Mouse (Mus musculus) embryo, embryonic 10 days (tissue): ENCODE results near the gene Immp2l.
A peak's percentile ranks its signal among the peaks of the same experiment; 100 is the strongest.

Experiments
- DNase-seq: peaks from one replicate; pipeline ENCODE4 v3.0.0-alpha.2; 2015; ENCODE audit warnings: low spot score

The Immp2l gene

GRCm38 (mm10) chr12:41539989-41540388, 516.1 kb downstream of the Immp2l start:
- DNase-seq: no peak

DNA sequence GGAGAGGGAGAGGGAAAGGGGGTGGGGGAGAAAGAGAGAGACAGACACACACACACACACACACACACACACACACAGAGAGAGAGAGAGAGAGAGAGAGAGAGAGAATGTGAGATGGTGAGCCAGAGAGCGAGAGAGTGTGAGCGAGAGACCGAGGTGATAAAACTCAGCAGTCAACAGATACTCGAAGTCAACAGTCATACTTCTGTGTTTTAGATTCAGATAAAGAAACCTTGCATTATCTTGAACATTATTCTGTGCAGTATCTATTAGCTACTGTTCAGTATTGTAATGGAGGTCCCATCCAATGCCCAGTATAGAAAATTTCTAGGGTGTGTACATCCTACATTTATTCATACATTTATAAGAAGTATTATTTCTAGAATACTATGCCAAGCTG, 527.7 kb downstream of the Immp2l start:
- DNase-seq: no peak

DNA sequence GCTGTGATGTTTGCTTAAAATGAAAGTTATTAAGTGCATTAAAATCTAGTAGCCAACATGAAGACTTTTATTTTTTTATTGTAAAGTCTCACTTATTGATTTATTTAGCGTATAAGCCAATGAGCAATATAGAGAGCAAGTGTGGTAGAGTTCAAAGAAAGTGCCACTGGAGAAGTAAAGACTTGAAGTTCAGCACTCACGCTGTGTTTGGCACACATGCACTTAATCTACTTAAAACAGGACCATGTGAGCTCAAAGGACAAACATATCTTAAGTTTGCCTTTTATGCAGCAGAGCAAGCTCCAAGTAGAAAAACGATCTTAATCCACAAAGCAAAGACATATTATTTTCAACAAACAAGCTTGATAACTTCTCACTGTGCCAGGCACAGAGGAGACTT, 533.9 kb downstream of the Immp2l start:
- no peak for DNase-seq

DNA sequence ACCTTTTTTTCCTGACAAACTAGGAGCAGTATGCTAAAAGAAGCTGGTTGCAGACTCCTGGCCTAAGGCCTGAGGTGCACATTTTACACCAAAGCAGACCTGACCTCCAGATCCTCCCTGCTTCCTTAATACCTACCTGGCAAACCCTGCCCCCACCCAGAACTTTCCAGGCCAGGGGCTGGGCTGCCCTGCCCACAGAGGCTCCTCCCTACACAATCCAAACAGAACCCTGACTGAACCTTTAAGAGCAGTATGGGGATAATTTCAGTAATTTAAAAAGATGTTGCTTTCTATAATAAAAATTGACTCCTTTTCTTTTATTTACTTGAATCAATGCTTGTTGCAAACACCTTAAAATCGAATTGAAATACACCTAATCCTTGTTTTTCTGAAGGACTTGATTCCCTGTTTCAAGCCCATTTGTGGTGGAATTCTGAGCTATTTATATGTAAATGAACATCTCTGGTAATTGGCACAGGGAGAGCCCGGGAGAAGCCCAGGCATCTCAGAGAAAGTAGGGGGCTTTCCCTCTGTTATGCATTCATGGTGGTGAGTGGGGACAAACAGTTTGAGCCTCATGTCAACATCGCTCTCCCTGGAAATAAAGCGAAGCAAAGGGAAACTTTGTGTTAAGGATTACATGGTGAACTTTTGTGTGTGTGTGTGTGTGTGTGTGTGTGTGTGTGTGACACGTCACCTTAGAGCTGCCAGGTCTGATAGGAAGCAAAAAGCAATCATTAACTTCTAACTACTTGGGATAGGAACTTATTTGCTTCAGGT, 535.3 kb downstream of the Immp2l start:
- DNase-seq: no peak

- peak; percentile 57 for DNase-seq
These were observed 541.9 kb downstream of the Immp2l start for GRCm38 (mm10) chr12:41565540-41566432.

DNA sequence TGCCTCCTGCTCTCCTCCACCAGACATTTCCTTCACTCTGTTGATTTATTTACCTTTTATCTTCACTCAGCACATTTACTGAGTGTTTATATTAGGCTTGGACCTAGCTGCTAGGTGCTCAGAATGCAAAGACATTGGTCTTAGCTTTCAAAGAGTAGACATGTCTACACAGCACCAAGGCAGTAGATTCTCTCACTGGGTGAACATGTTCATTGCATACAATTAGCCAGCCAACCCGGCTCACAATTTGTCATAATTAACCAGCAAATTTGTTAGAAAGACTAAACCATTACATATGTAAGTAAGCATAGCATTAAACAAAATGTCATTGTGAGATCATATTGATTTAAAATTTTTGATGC, 542.5 kb downstream of the Immp2l start:
- DNase-seq: no peak

GRCm38 (mm10) chr12:41573754-41574153, 549.9 kb downstream of the Immp2l start:
- no peak for DNase-seq

DNA sequence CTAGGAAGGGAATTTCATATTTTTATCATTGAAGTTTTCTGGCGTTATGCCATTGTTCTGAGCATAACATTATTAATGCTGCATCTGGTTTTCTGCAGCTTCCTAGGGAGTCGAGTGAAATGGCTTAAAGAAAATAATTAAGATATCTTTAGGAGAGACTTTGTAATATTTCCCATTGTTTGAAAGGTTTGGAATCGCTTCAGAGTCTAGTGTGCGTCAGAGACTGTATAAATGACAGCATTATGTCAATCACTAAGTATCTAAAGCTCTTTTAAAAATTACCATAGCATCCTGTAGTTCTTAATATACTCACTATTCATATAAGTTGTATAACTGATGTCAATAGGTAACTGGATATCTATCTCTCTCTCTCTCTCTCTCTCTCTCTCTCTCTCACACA, 551.3 kb downstream of the Immp2l start:
- DNase-seq: no peak

- DNase-seq: no peak
These were observed 569.5 kb downstream of the Immp2l start for GRCm38 (mm10) chr12:41593401-41593800.

GRCm38 (mm10) chr12:41594037-41594436, 570.1 kb downstream of the Immp2l start:
- DNase-seq: no peak

DNA sequence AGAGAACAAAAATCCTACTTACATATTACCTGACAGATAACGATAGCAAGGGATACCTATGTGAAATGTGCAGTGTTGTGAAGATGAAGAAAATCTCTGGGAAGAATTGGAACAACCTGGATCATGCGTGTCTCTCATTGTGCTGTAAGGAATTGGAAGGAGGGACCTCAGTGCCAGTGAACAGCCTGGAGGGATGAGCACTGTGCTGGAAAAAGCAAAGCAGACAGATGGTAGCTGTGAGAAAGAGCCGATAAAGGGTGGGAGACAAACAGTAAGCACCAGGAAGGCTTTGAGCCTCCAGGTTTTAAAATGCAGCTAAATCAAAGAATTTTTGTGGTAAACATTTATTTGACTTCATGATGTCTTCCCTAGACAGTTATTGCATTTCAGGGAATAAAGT, 591.4 kb downstream of the Immp2l start:
- no peak for DNase-seq

GRCm38 (mm10) chr12:41621341-41621740, 597.5 kb downstream of the Immp2l start:
- no peak for DNase-seq

DNA sequence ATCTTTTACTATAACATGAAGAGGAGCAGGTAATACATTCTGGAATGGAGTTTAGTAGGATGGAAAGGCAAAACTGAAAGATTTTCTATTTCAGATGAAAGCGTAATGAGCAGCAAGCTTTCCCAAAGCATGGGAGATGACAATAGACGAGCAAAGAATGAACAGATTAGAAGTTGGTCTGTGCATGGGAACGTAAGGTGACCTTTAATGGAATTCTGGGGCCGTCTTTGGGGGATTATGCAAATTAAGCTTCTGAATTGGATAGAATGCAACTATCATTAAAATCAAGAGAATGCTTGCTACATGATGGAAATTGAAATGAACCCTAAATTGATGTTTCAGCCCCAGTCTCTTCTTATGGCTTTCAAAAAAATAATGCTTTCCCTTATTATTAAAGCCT, 619.4 kb downstream of the Immp2l start:
- no peak for DNase-seq

DNA sequence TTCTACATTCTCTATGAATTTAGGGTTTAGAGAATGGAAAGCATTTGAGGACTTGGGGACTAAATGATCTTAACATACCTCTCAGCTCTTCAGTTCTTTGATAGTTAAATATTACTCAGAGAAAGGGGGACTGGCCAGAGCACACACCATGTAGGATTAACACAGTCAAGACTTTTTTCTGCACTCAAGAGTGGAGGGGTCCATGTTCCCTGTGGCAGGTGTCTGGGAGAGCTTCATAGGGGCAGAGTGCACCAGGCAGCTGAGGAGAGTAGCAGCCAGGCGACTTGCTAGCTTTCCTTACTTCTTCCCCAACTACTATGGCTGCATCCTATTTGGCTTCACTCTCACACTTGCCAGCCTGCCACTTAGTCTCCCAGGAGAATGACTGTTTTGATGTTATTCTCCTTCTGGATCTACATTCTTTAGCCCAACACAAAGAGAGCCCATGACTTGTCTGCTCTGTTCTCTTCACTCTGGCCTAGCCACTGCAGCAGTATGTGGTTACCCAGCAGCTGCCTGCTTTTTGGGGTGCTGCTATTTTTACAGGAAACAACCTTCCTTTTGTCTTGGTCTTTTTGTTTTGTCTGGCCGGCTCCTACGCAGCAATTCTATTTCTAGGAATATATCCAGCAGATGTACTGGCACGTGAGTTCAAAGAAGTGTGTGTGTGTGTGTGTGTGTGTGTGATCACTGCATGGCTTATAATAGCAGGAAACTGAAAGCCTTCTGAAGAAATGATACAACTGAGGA, 621.1 kb downstream of the Immp2l start:
- no peak for DNase-seq

GRCm38 (mm10) chr12:41646956-41647575, 623.2 kb downstream of the Immp2l start:
- peak; percentile 68 for DNase-seq

- DNase-seq: no peak
These were observed 623.8 kb downstream of the Immp2l start for GRCm38 (mm10) chr12:41647675-41648074.

DNA sequence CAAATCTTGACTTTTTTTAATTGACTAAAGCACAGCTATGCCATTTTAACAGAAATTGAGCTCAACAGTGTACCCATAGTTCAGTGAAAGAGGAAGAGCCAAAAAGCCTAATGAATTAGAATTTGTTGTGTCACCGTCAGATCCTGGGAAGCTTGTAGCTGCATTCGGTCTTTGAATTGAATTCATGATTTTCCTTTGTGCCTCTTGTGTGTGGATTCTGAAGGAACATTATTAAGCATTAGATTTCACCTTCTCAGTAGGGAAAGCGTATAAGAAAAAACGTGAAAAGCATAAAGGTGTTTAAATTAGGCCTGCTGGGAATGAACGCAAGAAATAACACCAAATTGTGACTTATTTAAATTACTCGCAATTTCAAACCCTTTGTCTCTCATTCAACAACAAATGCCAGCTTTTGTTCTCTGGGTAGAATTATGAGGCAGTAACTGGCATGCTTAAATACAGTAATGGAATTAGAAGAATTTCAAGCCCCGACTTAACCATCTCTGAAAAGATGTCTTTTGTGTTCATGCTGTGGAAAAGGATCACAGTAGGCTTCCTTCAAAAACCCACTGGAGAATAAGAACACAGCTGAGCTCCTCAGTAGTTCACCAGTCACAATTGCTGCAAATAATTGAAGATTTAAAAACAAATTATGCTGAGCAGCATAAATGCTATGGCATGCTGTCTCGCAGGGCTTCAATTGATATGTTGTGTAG, 626.1 kb downstream of the Immp2l start:
- no peak for DNase-seq

DNA sequence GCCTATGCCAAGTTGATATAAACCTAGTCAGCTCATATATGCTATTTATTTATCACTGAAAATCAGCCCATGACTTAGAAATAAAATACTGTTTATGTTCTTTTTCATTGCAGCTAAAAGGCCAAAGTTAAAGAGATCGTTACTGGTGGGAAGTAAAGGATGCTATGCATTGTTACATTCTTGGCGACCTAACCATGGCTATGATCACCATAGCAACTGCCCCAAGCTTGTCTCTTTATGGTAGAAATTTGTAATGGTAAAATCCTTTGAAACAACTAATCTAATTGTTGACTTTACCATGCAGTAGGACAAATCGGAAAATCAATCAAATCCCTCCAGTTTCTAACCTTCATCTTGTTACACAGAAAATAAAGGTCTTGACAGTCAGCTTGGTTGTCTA, 644.4 kb downstream of the Immp2l start:
- no peak for DNase-seq

DNA sequence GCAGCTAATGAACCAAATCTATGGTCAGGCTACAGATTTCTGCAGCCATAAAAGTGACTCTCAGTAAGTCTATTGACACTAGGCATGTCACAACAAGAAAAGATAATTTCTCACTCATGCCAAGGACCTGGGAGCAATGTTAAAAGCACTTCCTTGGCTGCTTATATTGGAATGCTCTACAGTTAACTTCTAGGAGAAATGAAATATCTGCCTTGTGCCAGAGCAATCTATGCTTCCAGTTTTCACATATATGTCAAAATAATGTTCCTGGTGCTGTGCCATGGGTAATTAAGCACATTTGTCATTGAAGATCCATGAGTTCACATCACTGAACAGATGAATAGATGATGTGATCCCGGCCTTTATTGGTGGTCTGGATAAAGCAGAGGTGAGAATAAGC, 645.6 kb downstream of the Immp2l start:
- no peak for DNase-seq

GRCm38 (mm10) chr12:41674861-41675260, 651.0 kb downstream of the Immp2l start:
- DNase-seq: no peak

DNA sequence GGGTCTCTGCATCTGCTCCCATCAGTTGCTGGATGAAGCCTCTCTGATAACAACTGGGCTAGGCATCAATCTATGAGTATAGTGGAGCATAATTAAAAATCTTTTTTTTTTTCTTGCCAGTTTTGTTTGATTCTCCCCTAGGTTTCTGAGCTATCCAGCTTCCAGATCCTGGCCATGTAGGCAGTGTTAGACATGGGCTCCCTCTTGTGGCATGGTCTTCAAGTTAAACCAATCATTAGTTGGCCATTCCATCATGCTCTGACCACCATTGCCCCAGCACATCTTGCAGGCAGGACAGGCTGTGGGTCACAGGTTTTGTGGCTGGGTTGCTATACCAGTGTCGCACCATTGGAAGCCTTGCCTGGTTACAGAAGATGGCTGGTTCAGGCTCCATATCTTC, 656.3 kb downstream of the Immp2l start:
- peak; percentile 35 for DNase-seq

- DNase-seq: no peak
These were observed 658.3 kb downstream of the Immp2l start for GRCm38 (mm10) chr12:41682141-41682540.
